Mouse (Mus musculus) MEL (cell line): Measurements from ENCODE around the gene Tmem220. TPM values are rescaled to one million over a fixed set of nuclear protein-coding genes. Genes with fewer than 3 reads are reported as not detected.

Source experiments
- DNase-seq: peaks from one replicate; pipeline ENCODE4 v3.0.0; 2011; ENCODE audit warnings: low read depth, low spot score
- H3K27ac ChIP-seq: 2 replicates; pipeline ENCODE4 v1.5.1; 2012; ENCODE audit warnings: low read depth, mild to moderate bottlenecking, control low read depth, low read length, moderate library complexity; ENCODE audit not compliant: control insufficient read depth
- H3K27me3 ChIP-seq, 2 experiments: fragments of 150-350 bp in 1 of 2; sonication (generic) in 1 of 2; 2 replicates each; pipeline ENCODE4 v1.6.1; 2012; ENCODE audit warnings: low read length in 2 of 2, mild to moderate bottlenecking in 2 of 2, improper control_type of control experiment in 1 of 2, moderate library complexity in 1 of 2; ENCODE audit not compliant: insufficient read depth in 2 of 2, control insufficient read depth in 1 of 2
- H3K36me3 ChIP-seq, 2 experiments: 2 replicates each; pipeline ENCODE4 v1.6.1; 2012 to 2014; ENCODE audit warnings: low read length in 2 of 2, improper control_type of control experiment in 1 of 2, inconsistent platforms in 1 of 2, mild to moderate bottlenecking in 1 of 2; ENCODE audit not compliant: insufficient read depth in 2 of 2, control insufficient read depth in 1 of 2
- H3K4me1 ChIP-seq, 2 experiments: fragments of 150-350 bp in 1 of 2; sonication (generic) in 1 of 2; 2 replicates each; pipeline ENCODE4 v1.6.1; 2012; ENCODE audit warnings: low read length in 2 of 2, improper control_type of control experiment in 1 of 2, mild to moderate bottlenecking in 1 of 2; ENCODE audit not compliant: insufficient read depth in 2 of 2, control insufficient read depth in 1 of 2
- H3K4me3 ChIP-seq, 2 experiments: fragments of 150-350 bp in 1 of 2; sonication (generic) in 1 of 2; 2 replicates each; pipeline ENCODE4 v1.5.1; 2012; ENCODE audit warnings: low read depth in 2 of 2, low read length in 2 of 2, mild to moderate bottlenecking in 2 of 2, moderate library complexity in 2 of 2, control low read depth in 1 of 2, improper control_type of control experiment in 1 of 2; ENCODE audit not compliant: control insufficient read depth in 1 of 2, insufficient read depth in 1 of 2
- H3K79me2 ChIP-seq: 2 replicates; pipeline ENCODE4 v1.6.1; 2012; ENCODE audit warnings: mild to moderate bottlenecking, low read length, moderate library complexity; ENCODE audit not compliant: control insufficient read depth, poor library complexity, insufficient read depth
- H3K9ac ChIP-seq: 2 replicates; pipeline ENCODE4 v1.6.1; 2012; ENCODE audit warnings: low read depth, mild to moderate bottlenecking, control low read depth, low read length, moderate library complexity; ENCODE audit not compliant: control insufficient read depth, poor library complexity, severe bottlenecking
- H3K9me3 ChIP-seq: fragments of 150-350 bp; sonication (generic); replicated peaks from 2 replicates; pipeline ENCODE4 v1.6.1; 2012; ENCODE audit warnings: mild to moderate bottlenecking, low read length, improper control_type of control experiment, moderate library complexity; ENCODE audit not compliant: insufficient read depth
- CHD2 ChIP-seq: IDR thresholded peaks from 2 replicates; pipeline ENCODE4 v1.6.1; 2011; ENCODE audit warnings: low read length, improper control_type of control experiment
- ELF1 ChIP-seq: IDR thresholded peaks from 2 replicates; pipeline ENCODE4 v1.6.1; 2014; ENCODE audit warnings: low read depth, mild to moderate bottlenecking, inconsistent platforms, low read length, improper control_type of control experiment, moderate library complexity
- MAFK ChIP-seq: IDR thresholded peaks from 2 replicates; pipeline ENCODE4 v1.6.1; 2011; ENCODE audit warnings: low read depth, mild to moderate bottlenecking, low read length, improper control_type of control experiment, borderline replicate concordance
- MAX ChIP-seq: IDR thresholded peaks from 2 replicates; pipeline ENCODE4 v1.6.1; 2011; ENCODE audit warnings: low read length, improper control_type of control experiment
- MXI1 ChIP-seq: IDR thresholded peaks from 2 replicates; pipeline ENCODE4 v1.6.1; 2011; ENCODE audit warnings: mild to moderate bottlenecking, low read depth, low read length, improper control_type of control experiment
- MYB ChIP-seq: IDR thresholded peaks from 2 replicates; pipeline ENCODE4 v1.6.1; 2011; ENCODE audit warnings: mild to moderate bottlenecking, low read depth, low read length, improper control_type of control experiment
- MYC ChIP-seq: IDR thresholded peaks from 2 replicates; pipeline ENCODE4 v1.6.1; 2011; ENCODE audit warnings: low read depth, mild to moderate bottlenecking, low read length, improper control_type of control experiment, moderate library complexity
- NRF1 ChIP-seq: IDR thresholded peaks from 2 replicates; pipeline ENCODE4 v1.6.1; 2014; ENCODE audit warnings: low read depth, mild to moderate bottlenecking, inconsistent platforms, low read length, improper control_type of control experiment, moderate library complexity; ENCODE audit not compliant: poor library complexity, insufficient read depth, severe bottlenecking
- POLR2A ChIP-seq, 2 experiments: IDR thresholded peaks; 2 replicates each; pipeline ENCODE4 v1.6.1; 2011 to 2012; ENCODE audit warnings: low read length in 2 of 2, mild to moderate bottlenecking in 2 of 2, control low read depth in 1 of 2, improper control_type of control experiment in 1 of 2, low read depth in 1 of 2, moderate library complexity in 1 of 2; ENCODE audit not compliant: control insufficient read depth in 1 of 2, insufficient read depth in 1 of 2, poor library complexity in 1 of 2
- POLR2AphosphoS2 ChIP-seq: IDR thresholded peaks from 2 replicates; pipeline ENCODE4 v1.6.1; 2011; ENCODE audit warnings: low read length, improper control_type of control experiment
- POLR2AphosphoS5 ChIP-seq: IDR thresholded peaks from 2 replicates; pipeline ENCODE4 v1.6.1; 2012; ENCODE audit warnings: low read depth, borderline replicate concordance, mild to moderate bottlenecking, inconsistent platforms, low read length, moderate library complexity, mixed read lengths
- SMC3 ChIP-seq: IDR thresholded peaks from 2 replicates; pipeline ENCODE4 v1.6.1; 2011; ENCODE audit warnings: low read depth, low read length, improper control_type of control experiment
- TAL1 ChIP-seq: IDR thresholded peaks from 2 replicates; pipeline ENCODE4 v1.6.1; 2012; ENCODE audit warnings: mild to moderate bottlenecking, inconsistent platforms, low read length, moderate library complexity, mixed read lengths
- TCF12 ChIP-seq: IDR thresholded peaks from 2 replicates; pipeline ENCODE4 v1.6.1; 2014; ENCODE audit warnings: low read depth, mild to moderate bottlenecking, inconsistent platforms, low read length, improper control_type of control experiment, moderate library complexity
- UBTF ChIP-seq: IDR thresholded peaks from 2 replicates; pipeline ENCODE4 v1.6.1; 2012; ENCODE audit warnings: low read depth, mild to moderate bottlenecking, inconsistent platforms, low read length, improper control_type of control experiment, moderate library complexity, borderline replicate concordance; ENCODE audit not compliant: insufficient read depth
- USF1 ChIP-seq: IDR thresholded peaks from 2 replicates; pipeline ENCODE4 v1.6.1; 2014; ENCODE audit warnings: low read depth, mild to moderate bottlenecking, inconsistent platforms, low read length, improper control_type of control experiment, moderate library complexity
- USF2 ChIP-seq, 2 experiments: IDR thresholded peaks; 2 replicates each; pipeline ENCODE4 v1.6.1; 2011 to 2012; ENCODE audit warnings: improper control_type of control experiment in 2 of 2, low read length in 2 of 2, borderline replicate concordance in 1 of 2, inconsistent platforms in 1 of 2, low read depth in 1 of 2, mild to moderate bottlenecking in 1 of 2; ENCODE audit not compliant: insufficient read depth in 1 of 2
- ZMIZ1 ChIP-seq: IDR thresholded peaks from 2 replicates; pipeline ENCODE4 v1.6.1; 2012; ENCODE audit warnings: low read depth, mild to moderate bottlenecking, inconsistent platforms, low read length, improper control_type of control experiment, moderate library complexity
- ZNF384 ChIP-seq: IDR thresholded peaks from 2 replicates; pipeline ENCODE4 v1.6.1; 2012; ENCODE audit warnings: low read depth, mild to moderate bottlenecking, inconsistent platforms, low read length, improper control_type of control experiment
- polyA plus RNA-seq, 2 experiments: library from polyadenylated mRNA; stranded (reverse) in 1 of 2; unstranded in 1 of 2; fragments of >175 nt in 1 of 2; fragments of >200 nt in 1 of 2; gene quantifications; 2 replicates each; pipeline versions ENCODE4 v1.2.1 to v1.2.4; 2012; ENCODE audit warnings: low replicate concordance in 2 of 2, low read depth in 1 of 2; ENCODE audit not compliant: insufficient read length in 2 of 2, insufficient read depth in 1 of 2, missing spikeins in 1 of 2
- total RNA-seq: library from RNA; depleted of rRNA; stranded (reverse); fragments of 300-350 nt; gene quantifications from 2 replicates; pipeline ENCODE4 v1.2.3, GENCODE M21; 2012

Gene Tmem220
- total and polyA plus RNA-seq, 3 experiments = 0.35 to 0.99 TPM; not detected in 1

- no peak for DNase-seq
- Histone ChIP-seq H3K9me3 (no peaks in the 10 kb centered on the region), H3K79me2 (no peaks in the 10 kb centered on the region), H3K9ac (no peak overlapping the region), H3K4me3 (no peak overlapping the region), H3K27me3 (no peaks in the 10 kb centered on the region), H3K27ac (no peak overlapping the region), H3K36me3 (peaks cover 0 to 6% of the 10 kb centered on the region in 2 experiments; a peak in 2 of 4 replicates), H3K4me1 (no peaks in the 10 kb centered on the region)
- no peak for TF ChIP-seq POLR2AphosphoS5
- no peak for TF ChIP-seq UBTF
- no peak for TF ChIP-seq ZMIZ1
- TF ChIP-seq MXI1 = no peak
- TF ChIP-seq TAL1 = no peak
- TF ChIP-seq POLR2A (IDR thresholded peaks at IDR 0.05; ENCODE audit: control insufficient read depth in 1 of 2, insufficient read depth in 1 of 2, low read depth in 1 of 2, low read length in 2 of 2, poor library complexity in 1 of 2) = no peak
- no peak for TF ChIP-seq CHD2
- TF ChIP-seq ZNF384 = no peak
- no peak for TF ChIP-seq SMC3
- TF ChIP-seq MYB = no peak
- TF ChIP-seq ELF1 = no peak
- TF ChIP-seq NRF1 = no peak
- TF ChIP-seq USF2 (IDR thresholded peaks at IDR 0.05; ENCODE audit: borderline replicate concordance in 1 of 2, insufficient read depth in 1 of 2, low read depth in 1 of 2, low read length in 2 of 2) = no peak
- no peak for TF ChIP-seq TCF12
- no peak for TF ChIP-seq MYC
- no peak for TF ChIP-seq MAX
- TF ChIP-seq USF1 = no peak
Observed at GRCm38 (mm10) chr11:67036229-67036628, 11.3 kb downstream of the Tmem220 start.

- Histone ChIP-seq H3K27ac (no peak overlapping the region), H3K79me2 (no peaks in the 10 kb centered on the region), H3K9ac (no peak overlapping the region), H3K9me3 (no peaks in the 10 kb centered on the region), H3K36me3 (peaks cover 0 to 6% of the 10 kb centered on the region in 2 experiments; a peak in 2 of 4 replicates), H3K4me1 (no peaks in the 10 kb centered on the region), H3K27me3 (no peaks in the 10 kb centered on the region), H3K4me3 (no peak overlapping the region)
- TF ChIP-seq POLR2AphosphoS2 (0 out of 2 replicates have a peak, but pooled peaks have one; percentile 53), MAFK (no peak)
- DNase-seq = no peak
Observed at GRCm38 (mm10) chr11:67036892-67037291, 11.9 kb downstream of the Tmem220 start.
